Mouse (Mus musculus): ENCODE measurements around the gene AI661453.

DNA sequence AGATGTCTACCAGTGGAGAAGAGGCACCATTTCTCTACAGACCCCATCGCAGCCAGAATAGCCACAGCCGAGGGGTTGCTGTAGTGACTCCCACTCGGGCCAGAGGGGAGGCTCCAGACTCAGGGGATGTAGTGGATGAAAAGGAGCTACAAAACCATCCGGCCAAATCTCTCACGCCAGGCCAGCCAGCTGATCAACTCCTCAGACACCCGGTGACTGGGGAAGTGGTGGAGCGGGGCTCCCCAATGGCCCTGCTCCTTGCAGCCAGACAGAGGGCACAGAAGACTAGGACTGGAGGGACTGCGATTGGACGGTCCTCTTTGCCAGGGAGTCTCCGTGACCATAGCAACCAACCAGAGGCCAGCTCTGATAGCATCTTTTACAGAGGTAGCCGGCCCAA is 31.2 kb downstream of the AI661453 start:
- no peak for TF ChIP-seq CTCF (IDR thresholded peaks at IDR 0.05; ENCODE audit: control insufficient read depth, insufficient read depth, low read length)
- no peak for TF ChIP-seq POLR2A (IDR thresholded peaks at IDR 0.05; ENCODE audit: borderline replicate concordance, control insufficient read depth, low read depth, low read length)
